Mouse (Mus musculus) erythroid progenitor cell, adult 5-6 weeks (primary cell): ENCODE results near the gene Plcd1. TPM values are rescaled to one million over a fixed set of nuclear protein-coding genes. Genes with fewer than 3 reads are reported as not detected.

Source experiments
- ATAC-seq: replicated peaks from 2 replicates; pipeline ENCODE4 v1.8.0; 2016; ENCODE audit warnings: moderate number of reproducible peaks, mild to moderate bottlenecking, moderate TSS enrichment, inconsistent platforms; ENCODE audit not compliant: poor library complexity, low FRiP score, severe bottlenecking
- total RNA-seq, 2 experiments: library from RNA; stranded (forward) in 1 of 2; stranded (reverse) in 1 of 2; fragments of 150-400 nt in 1 of 2; fragments of 186-747, 209-891 nt in 1 of 2; gene quantifications; 2 replicates each; pipeline versions ENCODE4 v1.2.3 to v1.2.4; 2015 to 2017; ENCODE audit warnings: low replicate concordance in 2 of 2

The Plcd1 gene
- total RNA-seq, 2 experiments from 2014 or later, result not detected

- no peak for ATAC-seq
These were observed 62.3 kb downstream of the Plcd1 start for GRCm38 (mm10) chr9:119031038-119031437.

- ATAC-seq, result no peak
These were observed 63.7 kb downstream of the Plcd1 start for GRCm38 (mm10) chr9:119029568-119029967.

DNA sequence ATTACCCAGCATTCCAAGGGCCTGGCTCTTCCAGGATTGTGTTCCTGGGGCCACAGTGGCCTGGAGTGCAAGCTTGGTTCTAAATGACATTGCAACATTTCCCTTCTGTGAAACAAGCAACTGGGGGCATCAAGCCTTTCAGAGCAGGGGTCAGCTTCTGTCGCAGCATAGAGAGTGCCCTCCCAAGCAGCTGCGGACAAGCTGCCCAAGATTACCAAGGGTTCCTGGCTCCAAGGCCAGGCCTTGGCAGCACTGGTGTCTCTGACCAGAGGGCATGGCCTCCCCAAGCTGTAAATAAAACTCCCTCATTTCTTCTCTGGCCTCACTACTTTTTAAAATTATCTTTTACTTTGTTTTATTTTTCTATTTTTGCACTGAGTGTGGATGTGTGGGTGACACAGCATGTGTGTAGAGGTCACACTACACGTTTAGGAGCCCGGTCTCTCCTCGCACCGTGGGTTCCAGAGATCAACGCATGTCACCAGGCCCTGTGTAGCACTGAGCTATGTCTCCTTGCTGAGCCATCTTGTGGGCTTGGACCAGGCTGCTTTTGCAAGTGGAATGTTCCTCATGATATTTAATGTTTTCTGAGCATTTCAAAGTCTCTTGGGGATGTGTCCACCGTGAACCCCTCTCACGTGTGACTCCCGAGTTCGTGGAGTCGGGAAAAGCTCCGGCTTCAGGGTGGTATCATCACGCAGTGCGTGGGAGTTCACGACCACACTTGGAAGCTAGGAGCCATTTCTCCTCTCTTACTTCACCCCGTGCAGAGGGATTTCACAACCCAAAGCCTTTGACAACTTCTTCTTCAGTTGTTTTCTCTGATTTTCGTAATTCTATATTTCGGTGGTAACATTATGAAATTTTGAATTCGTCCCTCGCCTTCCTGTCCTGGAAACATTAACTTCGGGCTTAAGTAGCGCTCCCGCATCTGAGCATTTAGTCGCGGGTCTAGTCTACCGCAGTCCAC lies 64.8 kb downstream of the Plcd1 start:
- ATAC-seq, result no peak

DNA sequence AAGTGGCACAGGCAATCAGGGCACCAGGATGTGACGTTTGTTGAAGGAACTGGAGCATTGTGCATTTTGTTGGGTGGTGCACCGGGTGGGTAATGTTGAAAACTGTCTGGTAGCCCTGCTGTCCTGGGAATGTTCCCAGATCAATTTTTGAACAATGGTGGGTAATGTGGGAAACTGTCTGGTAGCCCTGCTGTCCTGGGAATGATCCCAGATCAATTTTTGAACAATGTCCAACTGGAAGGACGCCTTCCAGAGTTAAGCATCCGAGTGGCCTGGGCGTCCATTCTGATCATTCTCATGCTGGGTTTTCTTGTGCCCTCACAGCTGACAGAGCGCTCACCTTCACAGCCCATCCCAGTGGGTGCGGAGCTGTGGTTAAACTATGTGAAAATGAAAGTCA lies 66.0 kb downstream of the Plcd1 start:
- no peak for ATAC-seq

DNA sequence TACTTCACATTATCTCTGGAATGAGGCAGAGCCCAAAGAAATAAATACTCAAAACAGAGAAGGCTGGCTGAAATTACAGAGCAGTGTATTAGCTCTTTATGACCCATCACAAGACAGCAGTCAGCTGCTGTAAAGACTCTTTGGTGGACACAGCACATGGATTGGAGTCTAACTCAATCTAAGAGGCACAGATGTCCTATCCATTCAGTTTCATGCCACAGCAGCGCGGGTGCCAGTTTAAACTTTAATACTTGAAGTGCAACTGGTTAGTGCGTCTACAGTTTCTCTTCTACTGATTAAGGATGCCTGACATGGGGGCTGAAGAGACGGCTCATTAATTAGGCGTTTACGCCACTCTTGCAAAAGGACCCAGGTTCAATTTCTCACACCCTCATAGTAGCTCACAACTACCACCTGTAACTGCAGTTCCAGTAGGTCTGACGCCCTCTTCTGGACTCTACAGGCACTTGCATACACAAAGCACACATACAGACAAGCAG lies 67.4 kb downstream of the Plcd1 start:
- ATAC-seq, result no peak

- no peak for ATAC-seq
These were observed 68.0 kb downstream of the Plcd1 start for GRCm38 (mm10) chr9:119025263-119025662.

DNA sequence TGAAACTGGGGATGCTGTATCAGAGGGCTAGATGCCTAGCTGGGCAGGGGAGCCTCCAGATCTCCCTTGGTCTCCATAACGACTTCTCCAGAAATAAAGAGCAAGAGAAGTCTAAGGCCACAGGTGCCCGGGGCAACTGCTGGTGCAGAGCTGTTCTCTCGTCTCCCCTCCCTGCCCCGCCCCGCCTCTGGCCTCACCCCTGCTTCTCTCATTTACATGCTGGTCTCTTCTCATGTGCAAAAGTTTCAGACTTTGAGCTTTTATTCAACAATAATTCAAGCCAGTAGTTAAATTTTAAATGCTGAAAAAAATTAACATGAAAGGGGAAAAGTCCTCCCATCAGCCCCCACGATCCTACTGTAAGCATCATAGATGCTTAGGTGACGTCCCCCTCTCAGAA lies 71.6 kb downstream of the Plcd1 start:
- no peak for ATAC-seq

Other genes starting within 250 kb of the Plcd1 start
- gene Ctdspl, start 167.0 kb downstream of the Plcd1 start, total RNA-seq (2015; ENCODE audit: low replicate concordance), result 0.72 and 4.2 TPM in 2 replicates
- 0.38 and 2.2 TPM in 2 replicates for gene Ctdspl, start 167.0 kb downstream of the Plcd1 start, total RNA-seq (2017; ENCODE audit: low replicate concordance)
- 1.8 TPM in 1 of 2 replicates, not detected in the other for gene Vill, start 40.7 kb downstream of the Plcd1 start, total RNA-seq (2015; ENCODE audit: low replicate concordance)
- 1.9 TPM in 1 of 2 replicates, not detected in the other for gene Vill, start 40.7 kb downstream of the Plcd1 start, total RNA-seq (2017; ENCODE audit: low replicate concordance)
- gene Dlec1, start 9.0 kb upstream of the Plcd1 start, total RNA-seq (2015; ENCODE audit: low replicate concordance), result 0.36 TPM in 1 of 2 replicates, not detected in the other
- not detected in 2 replicates for gene Dlec1, start 9.0 kb upstream of the Plcd1 start, total RNA-seq (2017; ENCODE audit: low replicate concordance)
- gene Acaa1b, start 63.6 kb upstream of the Plcd1 start, total RNA-seq (2015; ENCODE audit: low replicate concordance), result not detected in 2 replicates
- gene Acaa1b, start 63.6 kb upstream of the Plcd1 start, total RNA-seq (2017; ENCODE audit: low replicate concordance), result not detected in 2 replicates
- not detected in 2 replicates for gene Gm47289, start 65.7 kb upstream of the Plcd1 start, total RNA-seq (2015; ENCODE audit: low replicate concordance)
- gene Gm47289, start 65.7 kb upstream of the Plcd1 start, total RNA-seq (2017; ENCODE audit: low replicate concordance), result not detected in 2 replicates
- not detected in 2 replicates for gene Slc22a13, start 115.6 kb upstream of the Plcd1 start, total RNA-seq (2015; ENCODE audit: low replicate concordance)
- not detected in 2 replicates for gene Slc22a13, start 115.6 kb upstream of the Plcd1 start, total RNA-seq (2017; ENCODE audit: low replicate concordance)
- 20.9 and 48.6 TPM in 2 replicates for gene Oxsr1, start 228.9 kb upstream of the Plcd1 start, total RNA-seq (2015; ENCODE audit: low replicate concordance)
- 35.0 and 37.1 TPM in 2 replicates for gene Oxsr1, start 228.9 kb upstream of the Plcd1 start, total RNA-seq (2017; ENCODE audit: low replicate concordance)
- gene Acaa1a, start 246.2 kb upstream of the Plcd1 start, total RNA-seq (2015; ENCODE audit: low replicate concordance), result 5.9 and 10.8 TPM in 2 replicates
- gene Acaa1a, start 246.2 kb upstream of the Plcd1 start, total RNA-seq (2017; ENCODE audit: low replicate concordance), result 5.2 and 5.4 TPM in 2 replicates
- 22.6 and 25.9 TPM in 2 replicates for gene Myd88, start 247.9 kb upstream of the Plcd1 start, total RNA-seq (2015; ENCODE audit: low replicate concordance)
- gene Myd88, start 247.9 kb upstream of the Plcd1 start, total RNA-seq (2017; ENCODE audit: low replicate concordance), result 5.9 and 14.0 TPM in 2 replicates